ENCODE assay signal across 25 mouse cellular contexts in the genomic region with DNA sequence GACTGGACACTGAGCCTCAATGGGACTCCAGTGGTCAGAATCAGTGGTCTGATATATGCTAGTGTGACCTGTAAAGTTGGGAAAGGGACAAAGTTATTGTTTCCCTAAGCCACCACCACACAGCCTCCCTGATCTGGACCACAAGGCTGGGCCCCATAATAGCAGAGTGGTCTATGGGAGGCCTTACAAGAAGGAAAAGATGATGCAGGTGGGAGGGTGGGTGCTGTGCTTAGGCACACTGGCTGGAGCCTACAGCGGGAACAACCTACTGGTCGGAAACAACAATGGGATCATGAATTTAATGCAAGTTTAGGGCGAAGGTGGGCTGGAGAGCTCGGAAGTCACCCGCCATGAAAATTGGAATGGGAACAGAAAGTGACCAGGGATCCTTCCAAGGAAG. TPM values are rescaled to one million over a fixed set of nuclear protein-coding genes. Genes with fewer than 3 reads are reported as not detected.
DNase-seq lines count a peak whose midpoint lies in the region; ATAC-seq and TF ChIP-seq lines count a peak whose summit lies in the region.
"Had no signal": no experiment of that assay in that cellular context is flagged by ENCODE, and none has a peak within 500 bp of the region (broad histone marks: within the 10 kb centered on the region; RNA-seq: fewer than 3 reads in every experiment).

No protein-coding gene starts in this region.

- no peaks in the 10 kb centered on the region for H3K9me3 ChIP-seq in heart, embryonic 14.5 days (ENCODE audit: control insufficient read depth, low read length)
- H3K9me3 ChIP-seq in neural tube, embryonic 15.5 days (replicated peaks), result no peaks in the 10 kb centered on the region
- H3K9me3 ChIP-seq: heart, embryonic 10.5 days; limb, embryonic 15.5 days; liver, embryonic 15.5 days had no signal

- no peak for DNase-seq in heart, adult 11 months
- no peak for DNase-seq in left cerebral cortex, adult 2 months (ENCODE audit: extremely low spot score in 1 of 2, low spot score in 2 of 2)
- DNase-seq in left cerebral cortex, adult 9 months (ENCODE audit: low spot score in 2 of 2), result no peak
- DNase-seq in neural tube, embryonic 10.5 days (ENCODE audit: extremely low spot score, low spot score), result no peak
- DNase-seq in cerebellum, adult 9-10 months, result no peak
- DNase-seq: cerebellum, adult 2 months; forebrain, postnatal 0 days; layer of hippocampus, adult 9-11 months; right cerebral cortex, postnatal 25 days; thymus, adult 2 months had no signal

- WGBS in heart, embryonic 14.5 days, result 19% methylated on average over 5 of the region's 5 CpGs
- WGBS in neural tube, embryonic 15.5 days, result 22% methylated on average over 5 of the region's 5 CpGs

- peaks cover 89% of the 10 kb centered on the region for H3K27me3 ChIP-seq in heart, embryonic 14.5 days (ENCODE audit: control insufficient read depth, insufficient read depth, low read length)
- H3K27me3 ChIP-seq in neural tube, embryonic 15.5 days (replicated peaks), result peaks cover 55% of the 10 kb centered on the region

- H3K36me3 ChIP-seq in heart, embryonic 14.5 days (ENCODE audit: control insufficient read depth, insufficient read depth, low read length), result no peaks in the 10 kb centered on the region
- H3K36me3 ChIP-seq in neural tube, embryonic 15.5 days, result no peaks in the 10 kb centered on the region
- H3K36me3 ChIP-seq: heart, embryonic 10.5 days; limb, embryonic 15.5 days; liver, embryonic 15.5 days had no signal

- H3K9ac ChIP-seq in heart, embryonic 14.5 days (ENCODE audit: low read length), result no peak overlapping the region
- H3K9ac ChIP-seq in neural tube, embryonic 15.5 days (replicated peaks), result no peak overlapping the region
- H3K9ac ChIP-seq: limb, embryonic 15.5 days; liver, embryonic 15.5 days had no signal

- peaks cover 19 to 22% of the 10 kb centered on the region in 2 experiments; a peak in 3 of 4 replicates for H3K4me1 ChIP-seq in heart, embryonic 14.5 days (ENCODE audit: control insufficient read depth in 2 of 2, insufficient read depth in 2 of 2, low read length in 2 of 2)
- peaks cover 52% of the 10 kb centered on the region for H3K4me1 ChIP-seq in neural tube, embryonic 15.5 days

- peak overlapping the region; percentile 59; the same call in 1 of the 2 replicates for H3K4me2 ChIP-seq in heart, embryonic 14.5 days (ENCODE audit: low read length)
- H3K4me2 ChIP-seq in neural tube, embryonic 15.5 days, result peak overlapping the region; percentile 69; the same call in 1 of the 2 replicates
- H3K4me2 ChIP-seq: liver, embryonic 15.5 days had no signal

- no peak for TF ChIP-seq CTCF in left cerebral cortex, adult 2 months (IDR thresholded peaks at IDR 0.05)

- intact Hi-C loops in left cerebral cortex, adult 2 months (cut with DNase I), result no loop called here

- no peak for ATAC-seq in heart, embryonic 14.5 days (ENCODE audit: insufficient number of reproducible peaks, insufficient read depth, low FRiP score, low read depth)
- no peak for ATAC-seq in neural tube, embryonic 15.5 days (ENCODE audit: low FRiP score)
- ATAC-seq: intestine, embryonic 16.5 days; lung, postnatal 0 days had no signal

- no peak overlapping the region for H3K4me3 ChIP-seq in heart, embryonic 14.5 days (ENCODE audit: control insufficient read depth in 1 of 2, insufficient read depth in 1 of 2, low read depth in 1 of 2, low read length in 2 of 2)
- H3K4me3 ChIP-seq in left cerebral cortex, adult 2 months, result no peak overlapping the region
- H3K4me3 ChIP-seq in neural tube, embryonic 15.5 days (replicated peaks), result peak overlapping the region; percentile 36; the same call in 1 of the 2 replicates
- H3K4me3 ChIP-seq: liver, embryonic 15.5 days had no signal

- H3K27ac ChIP-seq in heart, embryonic 14.5 days (replicated peaks in 1 of 2; ENCODE audit: control insufficient read depth in 1 of 2, insufficient read depth in 1 of 2, low read depth in 2 of 2, low read length in 2 of 2), result no peak overlapping the region
- H3K27ac ChIP-seq in left cerebral cortex, adult 2 months, result peak overlapping the region; percentile 92
- H3K27ac ChIP-seq in neural tube, embryonic 15.5 days (replicated peaks), result no peak overlapping the region
- H3K27ac ChIP-seq: heart, embryonic 10.5 days; liver, embryonic 15.5 days had no signal

RNA-seq across cellular contexts. Expression of gene Wnt10a, which starts 14.5 kb away (rescaled TPM):
- polyA plus RNA-seq in heart, embryonic 14.5 days (2014; fragmentation: Nextera tagmentation; extraction: Ambion mirVana), result not detected in 2 replicates
- 10 to 100 TPM; 15.0 to 18.2 TPM for total RNA-seq in left cerebral cortex, adult 2 months (2021)
- 0.09 and 0.20 TPM in 2 replicates for polyA plus RNA-seq in neural tube, embryonic 15.5 days (2015; fragmentation: Nextera tagmentation; extraction: Ambion mirVana)
- total RNA-seq: common myeloid progenitor, adult 5-6 weeks; heart, postnatal 4 days; megakaryocyte progenitor cell, adult 5-6 weeks; neutrophil, adult 5-6 weeks had no signal
- polyA plus RNA-seq: liver, embryonic 15.5 days; lung, postnatal 0 days had no signal

RNA-seq across cellular contexts. Expression of gene Wnt6, which starts 34.2 kb away (rescaled TPM):
- polyA plus RNA-seq in heart, embryonic 14.5 days (2014; fragmentation: Nextera tagmentation; extraction: Ambion mirVana), result 0.36 TPM in 1 of 2 replicates, not detected in the other
- total RNA-seq in left cerebral cortex, adult 2 months (2021), result 1 to 10 TPM; 2.1 to 4.7 TPM
- 5.7 and 6.4 TPM in 2 replicates for polyA plus RNA-seq in neural tube, embryonic 15.5 days (2015; fragmentation: Nextera tagmentation; extraction: Ambion mirVana)
- total RNA-seq: common myeloid progenitor, adult 5-6 weeks; neutrophil, adult 5-6 weeks had no signal

RNA-seq across cellular contexts. Expression of gene Cdk5r2, which starts 48.9 kb away (rescaled TPM):
- polyA plus RNA-seq in heart, embryonic 14.5 days (2014; fragmentation: Nextera tagmentation; extraction: Ambion mirVana), result 0.11 TPM in 1 of 2 replicates, not detected in the other
- total RNA-seq in left cerebral cortex, adult 2 months (2021), result 100 to 1,000 TPM; 365 to 389 TPM
- polyA plus RNA-seq in neural tube, embryonic 15.5 days (2015; fragmentation: Nextera tagmentation; extraction: Ambion mirVana), result 10.0 and 11.6 TPM in 2 replicates
- total RNA-seq: common myeloid progenitor, adult 5-6 weeks; heart, postnatal 4 days; megakaryocyte progenitor cell, adult 5-6 weeks; neutrophil, adult 5-6 weeks had no signal
- polyA plus RNA-seq: heart, embryonic 10.5 days; kidney, embryonic 14.5 days; limb, embryonic 15.5 days; liver, embryonic 15.5 days; lung, postnatal 0 days; spleen, adult 2 months had no signal

RNA-seq across cellular contexts. Expression of gene Prkag3, which starts 56.8 kb away (rescaled TPM):
- 4.9 and 6.1 TPM in 2 replicates for polyA plus RNA-seq in heart, embryonic 14.5 days (2014; fragmentation: Nextera tagmentation; extraction: Ambion mirVana)
- not detected for total RNA-seq in left cerebral cortex, adult 2 months (2021)
- polyA plus RNA-seq in neural tube, embryonic 15.5 days (2015; fragmentation: Nextera tagmentation; extraction: Ambion mirVana), result 0.17 and 0.40 TPM in 2 replicates
- total RNA-seq: common myeloid progenitor, adult 5-6 weeks; forebrain, postnatal 0 days; left cerebral cortex, postnatal 10 days; megakaryocyte progenitor cell, adult 5-6 weeks had no signal
- polyA plus RNA-seq: embryonic facial prominence, embryonic 11.5 days; forebrain, postnatal 0 days had no signal
